Mouse (Mus musculus) bone marrow macrophage, adult 2 months (primary cell): ENCODE results near the gene Fgfr2.

Source experiments
- CTCF ChIP-seq: IDR thresholded peaks from 2 replicates; pipeline ENCODE4 v1.5.1; 2012; ENCODE audit warnings: low read depth, mild to moderate bottlenecking, low read length, moderate library complexity
- POLR2A ChIP-seq: IDR thresholded peaks from 2 replicates; pipeline ENCODE4 v1.6.1; 2012; ENCODE audit warnings: mild to moderate bottlenecking, low read depth, low read length, borderline replicate concordance

GRCm38 (mm10) chr7:131628356-131628755 lies 1494.8 kb downstream of the Fgfr2 start:
- TF ChIP-seq CTCF (no peak), POLR2A (no peak)
